Mouse (Mus musculus) lung, postnatal 4 days (tissue): ENCODE results near the gene Gm20532.

Experiments used
- DNase-seq, 2 experiments: peaks; one replicate each; pipeline ENCODE4 v3.0.0; 2021

The Gm20532 gene

DNA sequence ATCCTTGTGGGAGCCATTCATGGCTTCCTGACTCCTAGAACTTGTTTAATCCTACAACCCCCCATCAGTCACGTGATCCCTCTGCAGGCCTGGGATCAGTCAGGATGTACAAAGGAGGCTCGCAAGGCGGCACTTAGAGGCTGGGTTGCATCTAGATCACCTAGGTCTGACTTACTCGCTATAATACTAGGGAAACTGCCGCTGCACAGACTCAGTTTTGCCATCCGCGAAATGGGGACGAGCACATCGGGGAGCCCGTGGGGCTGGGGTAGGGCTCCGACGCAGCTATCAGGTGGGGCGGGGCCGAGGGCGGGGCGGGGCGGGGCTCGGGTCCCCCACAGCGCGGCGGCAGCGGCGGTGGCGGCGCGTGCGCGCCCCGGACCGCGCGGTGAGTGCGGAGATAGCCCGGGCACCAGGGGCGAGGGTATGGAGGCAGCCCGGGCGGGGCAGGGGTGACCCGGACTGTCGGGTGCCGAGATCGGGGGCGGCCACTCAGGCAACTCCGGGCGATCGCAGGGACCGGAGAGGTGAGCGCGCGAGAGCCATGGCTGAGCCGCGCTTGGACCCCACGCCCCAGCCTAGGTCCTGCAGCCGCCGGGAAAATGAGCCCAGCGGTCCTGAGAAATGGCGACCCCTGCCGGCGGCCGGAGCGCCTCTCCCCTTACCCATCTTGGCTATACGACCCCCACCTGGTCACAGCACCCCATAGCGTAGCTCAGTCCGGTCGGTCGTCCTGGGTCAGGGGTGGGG, at the start of gene Gm20532:
Gene Gm20532, plus strand, starts transcription at position 346 of the 750 bp plus-strand sequence.
- DNase-seq, result peak; percentile 75 to 77

DNA sequence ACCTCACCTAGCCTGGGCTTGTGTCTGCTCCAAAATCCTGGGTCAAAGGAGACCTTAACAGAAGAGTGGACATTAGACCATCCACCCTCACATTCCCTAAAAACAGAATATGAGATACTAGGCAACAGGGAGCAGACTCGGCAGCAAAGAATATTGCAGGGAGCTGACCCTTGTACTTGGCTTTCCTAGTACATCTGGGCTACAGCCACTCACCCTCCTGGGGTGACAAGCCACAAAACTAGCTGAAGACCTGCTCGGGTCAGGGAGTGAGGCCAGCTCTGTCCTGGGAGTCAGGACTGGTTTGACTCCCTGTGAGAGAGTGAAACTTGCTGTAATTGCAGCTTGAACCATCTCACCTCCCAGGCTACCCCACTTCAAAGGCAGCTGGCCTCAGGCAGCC, 46.9 kb upstream of the Gm20532 start:
- DNase-seq, result no peak

DNA sequence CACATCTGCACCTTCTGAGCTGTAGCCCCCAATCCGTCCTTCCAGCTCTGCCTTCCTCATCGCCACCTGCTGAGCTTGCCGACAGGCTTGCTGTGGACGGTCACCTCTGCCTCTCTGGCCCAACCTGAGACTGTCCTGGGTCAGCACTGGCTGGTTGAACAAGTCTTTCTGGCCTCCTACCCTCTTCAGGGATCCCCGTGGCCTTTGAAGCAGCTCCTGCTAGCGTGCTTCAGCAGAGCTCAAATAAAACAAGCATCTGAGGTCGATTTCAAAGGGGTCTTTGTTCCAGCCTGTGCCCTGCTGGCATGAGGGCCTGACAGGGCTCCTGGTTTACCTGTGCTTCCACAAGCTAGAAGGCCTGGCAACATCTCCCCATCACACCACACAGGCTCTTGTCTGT, 45.7 kb upstream of the Gm20532 start:
- DNase-seq, result no peak

DNA sequence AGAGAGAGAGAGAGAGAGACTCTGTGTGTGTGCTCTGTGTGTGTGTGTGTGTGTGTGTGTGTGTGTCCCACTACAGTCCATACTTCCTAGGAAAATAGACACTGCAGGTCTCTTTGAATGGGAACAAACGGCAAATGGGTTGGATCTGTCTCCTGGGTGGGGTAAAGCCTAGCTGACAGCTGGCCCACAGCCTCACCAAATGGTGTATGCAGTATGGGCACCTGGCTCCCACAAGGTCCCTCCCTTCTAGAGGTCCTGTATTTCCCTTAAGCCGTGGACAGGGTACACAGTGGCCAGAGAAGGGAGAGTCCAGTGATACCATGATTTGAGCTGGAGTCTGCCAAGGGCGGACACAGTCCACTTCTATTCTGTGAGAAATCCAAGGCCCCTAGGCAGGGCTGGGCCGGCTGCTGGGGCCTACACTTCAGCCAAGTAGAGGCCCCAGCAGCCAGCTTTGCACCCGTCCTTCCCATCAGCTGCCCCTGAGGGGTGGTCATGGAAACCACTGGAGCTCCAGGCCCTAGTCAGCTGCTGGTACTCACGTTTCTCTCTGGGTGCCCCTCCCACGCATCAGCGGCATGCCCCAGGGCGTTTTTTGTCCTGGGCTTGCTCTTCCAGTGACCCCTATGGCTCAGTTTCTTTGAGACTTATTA, 45.1 kb upstream of the Gm20532 start:
- DNase-seq, result no peak

DNA sequence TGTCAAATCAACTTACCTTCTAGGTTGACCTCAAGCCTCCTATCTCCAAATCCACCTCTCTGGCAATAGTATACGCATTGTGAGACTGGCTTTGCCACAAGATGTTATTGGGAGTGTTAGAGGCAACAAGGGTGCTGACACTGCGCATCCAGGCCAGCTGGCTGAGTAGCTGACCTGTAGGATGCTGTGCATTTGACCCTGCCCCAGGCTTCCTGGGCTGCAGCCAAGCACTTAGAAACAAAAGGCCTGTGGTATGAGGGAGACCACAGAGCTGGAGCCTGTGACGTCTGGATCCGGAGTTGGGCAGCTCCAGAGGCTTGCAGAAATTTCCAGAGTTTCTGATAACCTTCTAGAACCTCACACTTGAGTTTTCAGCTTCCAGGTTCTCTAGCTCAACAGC, 43.3 kb upstream of the Gm20532 start:
- no peak for DNase-seq

DNA sequence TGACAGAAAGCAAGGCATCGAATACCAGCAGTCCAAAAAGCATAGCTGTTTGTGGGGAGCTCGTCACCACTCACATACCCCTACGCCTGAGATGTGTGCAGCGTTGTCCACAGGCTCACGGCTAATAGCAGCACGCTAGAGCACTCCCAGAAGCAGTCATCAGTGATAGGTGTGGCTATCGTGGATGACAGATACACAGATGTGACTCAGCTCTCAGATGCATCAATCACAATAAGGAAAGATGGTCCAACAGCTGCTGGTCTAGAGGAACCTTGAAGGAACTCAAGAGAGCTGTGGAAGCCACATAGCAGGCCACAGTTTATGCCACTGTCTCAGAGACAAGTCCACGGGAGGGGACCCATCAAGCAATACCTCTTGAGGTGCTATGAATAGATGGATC, 42.7 kb upstream of the Gm20532 start:
- DNase-seq, result no peak

DNA sequence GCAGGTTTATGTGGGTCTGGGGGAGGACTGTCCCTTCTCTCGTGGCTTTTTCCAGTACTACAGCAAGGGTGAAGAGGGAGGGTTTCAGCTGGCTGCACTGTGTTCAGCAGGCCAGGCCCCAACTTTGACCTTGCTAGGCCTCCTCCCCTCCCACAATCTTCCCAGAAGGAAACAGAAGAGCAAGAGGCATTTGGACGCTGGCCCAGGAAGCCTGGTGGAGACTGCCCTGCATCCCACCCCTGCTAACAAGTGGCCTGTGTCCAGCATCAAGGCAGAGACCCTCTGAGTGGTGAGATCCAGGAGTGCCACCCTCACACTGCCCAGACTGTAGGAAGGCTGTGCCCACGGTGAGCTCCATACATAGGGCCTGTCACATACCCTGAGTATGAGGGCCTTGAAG, 42.2 kb upstream of the Gm20532 start:
- peak; percentile 45 to 62 for DNase-seq

DNA sequence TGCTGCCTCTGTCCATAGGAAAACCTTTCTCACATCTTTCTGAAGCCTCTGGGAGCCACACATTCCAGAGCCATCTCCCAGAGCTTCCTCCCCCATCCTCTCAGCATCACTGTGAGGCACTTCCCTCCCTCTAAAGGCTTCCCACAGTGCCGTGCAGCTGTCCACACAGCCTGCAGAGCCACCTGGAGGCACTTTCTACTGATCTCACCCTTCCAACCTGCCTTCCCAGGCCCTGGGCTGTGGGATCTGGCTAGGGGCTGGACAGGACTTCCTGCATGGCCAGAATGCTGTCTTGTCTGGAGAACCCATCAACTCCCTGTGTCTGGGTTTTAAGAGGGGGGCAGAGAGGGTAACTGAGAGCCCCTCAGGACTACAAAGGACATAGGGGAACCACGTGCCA, 39.0 kb upstream of the Gm20532 start:
- peak in 1 of 2 experiments; percentile 50 for DNase-seq

DNA sequence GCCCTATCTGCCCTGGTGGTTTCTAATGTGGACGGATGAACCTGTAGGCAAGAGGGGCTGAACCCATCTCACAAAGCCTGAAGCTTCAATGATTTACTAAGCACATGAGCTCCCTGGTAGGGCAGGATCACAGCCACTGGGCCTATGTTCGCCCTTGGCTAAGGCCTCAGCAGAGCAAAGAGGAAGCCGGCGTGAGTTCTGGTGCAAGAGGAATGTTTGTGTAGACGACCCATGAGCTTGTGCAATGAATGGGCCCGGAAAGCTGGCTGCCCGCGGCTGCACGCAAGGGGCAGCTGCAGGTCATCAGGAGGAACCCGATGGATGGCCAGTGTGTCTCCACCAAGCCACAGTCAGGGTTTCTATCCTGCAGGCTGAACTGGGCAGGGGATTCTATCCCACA, 36.6 kb upstream of the Gm20532 start:
- DNase-seq, result peak; percentile 75 to 80

DNA sequence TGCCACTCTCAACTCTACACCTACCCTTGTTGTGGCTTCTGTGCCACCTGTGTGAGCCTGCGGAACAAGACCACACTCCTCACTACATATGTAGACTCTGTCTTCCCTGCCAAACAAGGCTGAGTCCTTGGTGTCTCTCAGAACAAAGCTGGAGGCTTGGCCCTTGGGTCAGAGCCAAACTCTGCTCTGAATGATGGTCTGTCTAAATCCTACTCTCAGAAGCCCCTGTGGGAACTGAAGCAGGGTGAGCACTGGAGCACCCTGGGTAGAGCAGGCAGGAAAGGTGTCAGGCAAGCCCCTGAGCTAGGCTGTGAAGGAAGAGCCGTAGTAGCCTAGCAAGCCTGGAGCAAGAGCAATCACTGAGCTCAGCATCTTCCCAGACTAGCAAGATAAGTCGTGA, 36.2 kb upstream of the Gm20532 start:
- DNase-seq, result no peak

DNA sequence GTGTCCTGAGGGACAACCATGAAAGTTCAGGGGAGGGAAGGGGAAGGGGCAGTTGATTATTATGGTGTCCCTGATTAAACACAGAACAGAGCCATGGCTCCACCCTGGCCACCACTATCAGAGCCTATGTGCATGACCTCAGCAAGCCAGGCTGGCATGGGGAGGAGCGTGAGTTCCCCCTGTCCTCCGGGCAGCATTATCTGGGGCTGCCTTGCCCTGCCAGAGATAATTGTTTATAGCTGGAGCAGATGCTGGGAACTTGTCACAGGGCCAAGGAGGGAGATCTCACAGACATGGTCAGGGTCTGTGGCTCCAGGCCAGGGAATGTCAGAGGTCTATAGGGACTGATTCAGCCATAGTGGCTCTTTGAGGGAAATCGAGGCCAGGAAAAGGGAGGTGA, 35.7 kb upstream of the Gm20532 start:
- peak in 1 of 2 experiments; percentile 56 for DNase-seq

DNA sequence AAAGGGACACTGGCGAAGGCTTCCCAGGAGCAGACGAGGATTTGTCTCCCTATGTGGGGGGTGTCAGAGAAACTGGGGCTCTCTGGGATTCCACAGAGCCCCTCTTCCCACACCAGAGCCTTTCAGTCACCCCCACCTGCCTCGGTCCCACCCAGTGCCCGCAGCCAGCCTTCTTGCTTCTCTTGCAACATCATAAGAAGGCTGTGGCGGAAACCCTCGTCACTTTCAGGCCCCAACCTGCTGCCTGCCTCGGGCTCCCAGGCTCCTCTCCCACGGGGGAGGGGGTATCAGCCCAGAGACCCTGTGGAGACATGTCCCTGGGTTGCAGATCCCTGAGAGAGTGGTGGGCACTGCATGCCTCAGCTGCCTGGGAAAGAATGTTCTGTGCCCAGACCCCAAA, 35.0 kb upstream of the Gm20532 start:
- peak in 1 of 2 experiments; percentile 39 for DNase-seq

DNA sequence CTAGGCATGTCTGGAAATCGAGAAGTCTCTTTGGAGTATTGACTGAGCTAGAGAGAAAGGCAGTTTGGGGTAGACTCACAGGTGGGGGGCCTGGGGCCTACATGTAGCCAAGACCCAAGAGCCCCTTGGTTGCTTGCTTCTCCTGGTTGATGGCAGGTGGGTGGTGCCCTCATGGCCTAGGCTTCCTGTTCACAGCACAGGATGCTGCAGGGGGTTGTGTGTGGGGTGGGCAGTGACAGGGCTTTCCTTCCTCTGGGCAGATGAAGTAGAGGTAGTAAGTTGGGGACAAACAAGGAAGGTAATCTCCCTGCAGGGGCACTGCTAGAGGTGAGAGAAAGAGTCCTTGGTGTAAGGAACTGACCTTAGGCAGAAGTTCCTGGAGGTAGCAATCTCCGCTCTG, 34.4 kb upstream of the Gm20532 start:
- peak in 1 of 2 experiments; percentile 36 for DNase-seq

DNA sequence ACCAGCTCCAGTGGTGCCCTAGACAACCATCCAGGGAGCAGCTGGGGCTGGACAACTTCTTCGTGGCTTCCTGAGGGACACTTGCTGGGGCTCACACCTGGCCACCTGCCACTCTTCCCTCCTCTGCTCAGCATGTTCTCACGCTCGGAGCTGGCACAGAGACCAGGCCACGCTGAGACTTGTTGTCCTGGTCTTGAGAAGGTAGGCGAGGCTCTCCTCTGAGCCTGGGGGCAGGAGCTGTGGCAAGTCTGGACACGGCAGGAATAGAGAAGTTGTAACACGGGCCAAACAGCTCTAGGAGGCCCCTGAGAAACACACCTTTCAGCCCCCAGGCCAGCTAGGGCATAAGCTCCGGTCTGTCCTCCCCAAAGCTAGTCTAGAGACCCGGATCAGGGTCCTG, 32.5 kb upstream of the Gm20532 start:
- no peak for DNase-seq

DNA sequence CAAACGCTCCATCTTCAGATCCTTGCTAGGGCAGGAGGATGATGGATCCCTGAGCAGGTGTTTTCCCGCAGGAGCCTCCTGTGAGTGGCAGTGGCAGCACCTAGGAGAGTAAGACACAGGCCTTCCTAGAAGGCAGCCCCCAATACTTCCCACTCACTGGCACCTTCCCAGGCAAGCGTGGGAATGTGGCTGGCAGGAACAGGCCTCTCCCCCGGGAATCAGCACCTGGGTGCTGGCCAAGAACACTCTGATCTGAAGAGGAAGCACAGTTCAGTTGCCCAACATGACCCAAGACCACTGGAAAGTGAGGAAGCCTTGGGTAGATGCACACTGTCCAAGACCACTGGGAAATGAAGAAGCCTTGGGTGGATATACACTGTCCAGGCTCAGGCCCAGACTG, 31.4 kb upstream of the Gm20532 start:
- peak; percentile 66 to 69 for DNase-seq

DNA sequence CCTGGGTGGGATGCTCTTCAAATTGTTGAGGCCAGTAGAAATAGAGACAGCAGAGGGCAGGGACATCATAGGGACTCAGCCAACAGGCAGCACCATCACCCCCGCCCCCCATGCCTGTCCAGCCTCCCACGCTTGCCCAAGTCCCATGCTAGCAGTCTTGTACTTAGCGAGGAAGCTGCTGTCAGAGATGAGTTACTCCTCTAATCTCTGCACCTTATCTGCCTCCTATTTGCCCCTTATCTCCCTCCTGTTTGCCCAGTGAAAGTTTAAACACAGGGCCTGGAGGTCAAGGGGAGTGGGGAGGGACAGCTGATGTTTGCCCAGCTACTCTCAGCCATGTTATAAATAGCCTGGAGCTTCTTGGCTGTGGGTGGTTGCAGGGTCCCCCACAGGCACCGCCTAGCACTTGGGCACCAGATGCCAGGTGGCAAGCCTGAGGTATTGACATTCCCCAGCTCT, 29.9 kb upstream of the Gm20532 start:
- DNase-seq, result peak in 1 of 2 experiments; percentile 71

DNA sequence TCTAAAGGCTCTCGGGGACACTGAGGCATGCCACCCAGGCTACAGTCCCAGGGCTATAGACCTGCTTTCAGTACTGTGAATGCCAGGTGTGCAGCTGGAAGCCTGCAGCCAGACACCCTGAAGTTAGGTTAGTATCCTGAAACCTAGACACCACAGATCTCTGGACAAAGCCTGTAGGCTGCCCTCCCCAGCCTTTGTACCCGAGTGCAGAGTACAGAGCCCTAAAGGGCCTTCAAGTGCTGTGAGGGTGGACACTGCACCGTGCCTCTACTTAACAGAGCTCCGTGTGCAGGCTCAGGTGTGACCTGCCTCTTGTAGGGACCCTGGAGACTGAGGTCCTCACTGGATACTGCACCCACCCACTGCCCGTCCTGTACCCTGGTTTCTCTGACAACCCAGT, 25.9 kb upstream of the Gm20532 start:
- no peak for DNase-seq

DNA sequence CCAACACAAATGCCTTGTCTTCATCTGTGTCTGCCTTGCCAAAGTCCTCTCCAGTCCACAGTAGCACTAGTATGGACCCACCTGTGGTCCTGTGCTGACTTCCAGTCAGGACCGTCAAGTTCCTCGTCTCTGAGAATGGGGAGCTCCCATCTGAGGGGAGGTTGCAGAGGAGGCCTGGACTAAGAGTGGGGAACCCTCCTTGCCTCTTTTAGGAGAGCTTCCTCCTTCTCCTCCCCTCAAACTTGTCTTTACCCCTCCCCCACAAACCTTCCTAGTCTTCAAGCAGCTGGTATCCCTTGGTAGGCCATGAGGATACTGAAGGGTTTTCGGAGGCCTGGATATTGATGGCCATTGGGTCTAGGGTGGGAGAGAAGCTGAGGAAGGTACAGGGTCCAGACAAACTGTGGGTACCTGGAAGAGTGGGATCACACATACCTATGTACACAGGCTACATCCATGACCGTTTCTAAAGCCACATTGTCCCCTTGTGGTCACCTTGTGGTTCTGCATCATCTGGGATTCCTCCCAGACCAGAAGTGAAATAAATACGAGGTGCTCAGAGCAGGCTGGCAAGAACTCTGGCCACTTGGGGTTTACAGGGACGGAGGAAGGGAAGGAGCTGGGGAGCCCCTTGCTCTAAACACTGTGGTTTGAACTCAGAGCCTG, 25.0 kb upstream of the Gm20532 start:
- peak in 1 of 2 experiments; percentile 68 for DNase-seq

DNA sequence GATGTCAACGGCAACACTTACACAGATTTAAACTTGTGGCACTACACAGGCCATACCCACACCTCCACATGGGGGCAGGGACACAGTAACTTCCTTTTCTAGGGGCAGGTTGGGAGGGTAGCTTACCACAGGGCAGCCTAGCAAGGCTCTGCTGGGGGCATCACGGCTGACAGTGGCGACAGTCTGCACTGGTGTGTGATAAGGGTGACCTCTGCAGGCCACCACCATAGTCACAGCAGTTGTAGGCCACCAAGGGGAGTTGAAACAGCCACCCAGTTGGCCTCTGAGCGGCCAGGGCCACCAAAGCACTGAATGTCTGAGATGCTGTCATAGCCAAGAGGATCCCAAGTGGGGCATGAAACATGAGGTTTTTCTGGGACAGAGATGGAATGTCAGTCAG, 20.2 kb upstream of the Gm20532 start:
- DNase-seq, result peak; percentile 73 to 80

DNA sequence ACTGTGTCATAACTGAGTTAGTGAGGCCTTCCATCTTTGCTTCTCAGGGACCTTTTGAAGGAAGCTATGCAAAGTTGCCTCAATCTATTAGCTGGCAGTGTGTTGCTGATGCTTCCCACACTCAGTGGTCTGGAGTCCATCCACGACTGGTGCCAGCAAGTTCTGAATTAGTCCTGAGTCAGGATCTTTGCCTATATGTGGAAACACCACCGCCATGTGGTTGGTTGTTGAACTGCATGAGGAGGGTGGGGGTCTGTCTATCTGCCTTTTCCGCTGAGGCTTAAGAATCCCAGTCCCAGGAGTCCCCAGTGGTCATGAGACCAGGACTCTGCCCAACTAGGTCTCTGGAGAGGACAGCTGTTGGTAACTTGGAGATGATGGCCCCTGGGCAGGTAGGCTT, 16.4 kb upstream of the Gm20532 start:
- peak; percentile 80 to 86 for DNase-seq

DNA sequence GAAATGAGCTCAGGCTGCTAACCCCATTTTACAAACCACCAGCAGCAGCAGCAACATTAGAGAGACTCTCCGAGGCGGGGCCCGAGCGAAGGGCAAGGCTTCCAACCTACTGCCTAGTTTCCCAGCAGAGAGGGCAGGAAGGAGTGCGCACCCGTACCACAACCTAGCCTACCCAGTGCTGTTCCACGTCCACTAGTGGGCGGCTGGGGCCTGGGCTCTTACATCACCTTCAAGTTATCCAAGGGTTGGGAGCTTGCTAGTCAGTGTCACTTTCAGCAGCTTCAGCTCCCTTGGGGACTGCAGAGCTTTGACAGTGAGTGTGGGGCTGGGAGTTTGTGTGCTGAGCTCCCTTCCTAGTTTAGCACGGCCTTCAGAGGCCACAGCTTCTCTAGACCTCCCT, 15.0 kb upstream of the Gm20532 start:
- peak; percentile 51 to 70 for DNase-seq

DNA sequence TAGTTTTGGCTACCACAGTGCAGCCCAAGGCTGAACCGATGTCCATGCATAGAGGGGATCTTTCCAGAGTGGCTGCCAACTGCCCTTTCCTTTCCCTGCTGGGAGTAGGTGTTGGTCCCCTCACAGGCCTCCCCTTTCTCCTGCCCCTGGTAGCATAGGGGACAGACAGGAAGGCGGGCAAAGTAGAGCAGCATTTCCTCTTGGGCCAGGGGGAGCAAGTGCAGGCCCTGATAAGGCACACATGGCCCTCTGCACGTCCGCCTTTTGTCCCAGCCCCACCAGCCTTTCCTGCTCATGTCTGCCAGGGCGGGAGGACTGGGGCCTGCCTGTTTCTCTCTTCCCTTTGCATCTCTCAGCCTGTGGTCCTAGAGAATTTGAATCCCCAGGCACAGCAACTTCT, 14.6 kb upstream of the Gm20532 start:
- peak; percentile 77 to 91 for DNase-seq

DNA sequence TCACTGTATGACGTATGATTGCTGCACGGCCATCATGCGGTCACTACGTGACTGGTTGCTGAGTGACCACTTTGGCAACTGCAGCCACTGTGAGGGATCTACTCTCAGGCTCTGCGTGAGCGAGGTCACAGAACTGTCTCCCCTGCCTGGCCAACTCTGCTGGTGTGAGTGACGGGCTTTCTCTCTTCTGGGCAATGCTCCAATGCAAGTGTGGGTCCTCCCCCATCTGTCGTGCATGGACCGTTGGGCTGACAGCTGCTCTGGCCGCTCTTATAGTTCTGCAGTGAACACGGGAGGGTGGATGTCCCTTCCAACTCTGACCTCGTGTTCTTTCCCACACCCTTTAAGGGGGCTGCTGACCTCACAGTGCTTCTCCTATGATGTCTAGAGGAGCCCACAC, 13.0 kb upstream of the Gm20532 start:
- peak; percentile 83 to 92 for DNase-seq

DNA sequence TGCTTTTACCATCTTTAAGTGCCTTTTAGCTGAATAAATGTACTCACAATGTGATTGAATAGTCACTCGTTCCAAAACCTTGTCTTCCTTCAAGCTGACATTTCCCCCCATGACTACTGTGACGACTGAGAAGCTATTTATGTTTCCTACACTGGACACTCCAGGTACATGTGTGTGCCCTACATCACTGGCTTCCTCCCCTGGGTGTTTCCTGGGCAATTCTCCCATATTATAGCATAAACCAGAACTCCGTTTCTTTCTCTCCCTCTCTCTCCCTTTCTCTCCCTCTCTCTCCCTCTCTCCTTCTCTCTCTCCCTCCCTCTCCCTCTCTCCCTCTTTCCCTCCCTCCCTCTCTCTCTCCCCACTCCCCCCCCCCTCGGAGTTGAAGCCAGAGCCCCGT, 12.6 kb upstream of the Gm20532 start:
- no peak for DNase-seq
